In genomic region chr11:98492959-98493358, GRCm38 (mm10) we compare ENCODE assay signal across 15 mouse cellular contexts. TPM values are rescaled to one million over a fixed set of nuclear protein-coding genes. Genes with fewer than 3 reads are reported as not detected.
DNase-seq lines count a peak whose midpoint lies in the region; ATAC-seq and TF ChIP-seq lines count a peak whose summit lies in the region.
"Had no signal": no experiment of that assay in that cellular context is flagged by ENCODE, and none has a peak within 500 bp of the region (broad histone marks: within the 10 kb centered on the region; RNA-seq: fewer than 3 reads in every experiment).

No protein-coding gene starts in this region.

- H3K9ac ChIP-seq in heart, postnatal 0 days (replicated peaks; ENCODE audit: low read depth, low read length) = no peak overlapping the region
- H3K9ac ChIP-seq: heart, embryonic 13.5 days had no signal

- H3K4me3 ChIP-seq in heart, postnatal 0 days (ENCODE audit: low read depth, low read length) = no peak overlapping the region
- H3K4me3 ChIP-seq in midbrain, embryonic 10.5 days = no peak overlapping the region
- H3K4me3 ChIP-seq: heart, embryonic 13.5 days had no signal

- TF ChIP-seq EP300 in heart, postnatal 0 days (IDR thresholded peaks at IDR 0.05; ENCODE audit: low read depth) = no peak

- no peak for TF ChIP-seq CTCF in heart, postnatal 0 days (IDR thresholded peaks at IDR 0.05; ENCODE audit: low read depth)

- no peak for DNase-seq in heart, postnatal 0 days (ENCODE audit: low spot score)
- no peak for DNase-seq in heart, postnatal 36 days
- DNase-seq in A20 (ENCODE audit: low read depth, low spot score) = peak; percentile 95
- DNase-seq in embryo, embryonic 11 days = peak; percentile 43
- no peak for DNase-seq in ovary, postnatal 36 days (ENCODE audit: low spot score)
- DNase-seq in midbrain, embryonic 10.5 days (ENCODE audit: low spot score) = no peak
- no peak for DNase-seq in left cerebral cortex, adult 9 months (ENCODE audit: low spot score in 2 of 2)
- DNase-seq: adrenal gland, postnatal 36 days; cerebellum, adult 18-20 months; lung, adult 2 months had no signal

- H3K4me1 ChIP-seq in heart, postnatal 0 days (ENCODE audit: control insufficient read depth, insufficient read depth) = no peaks in the 10 kb centered on the region
- H3K4me1 ChIP-seq in midbrain, embryonic 10.5 days = peaks cover 16% of the 10 kb centered on the region

- intact Hi-C loops in heart, postnatal 36 days (cut with DNase I) = no loop called here

- H3K4me2 ChIP-seq in heart, postnatal 0 days (ENCODE audit: low read depth, low read length) = no peak overlapping the region
- H3K4me2 ChIP-seq: heart, embryonic 13.5 days had no signal

- no peak for ATAC-seq in heart, postnatal 0 days (ENCODE audit: insufficient read depth, low read depth)
- peak; percentile 56 for ATAC-seq in neutrophil, adult 5-6 weeks (ENCODE audit: extremely low read depth, insufficient number of reproducible peaks, low FRiP score, poor library complexity, severe bottlenecking)
- ATAC-seq: intestine, embryonic 16.5 days; midbrain, embryonic 16.5 days had no signal

- no peaks in the 10 kb centered on the region for H3K27me3 ChIP-seq in heart, postnatal 0 days (ENCODE audit: control insufficient read depth, insufficient read depth, low read length)
- H3K27me3 ChIP-seq in midbrain, embryonic 10.5 days (ENCODE audit: low read depth, poor library complexity, severe bottlenecking) = peaks cover 28% of the 10 kb centered on the region; the same call in 1 of the 2 replicates

- H3K36me3 ChIP-seq in heart, postnatal 0 days (replicated peaks; ENCODE audit: control insufficient read depth, insufficient read depth, low read length) = no peaks in the 10 kb centered on the region
- no peaks in the 10 kb centered on the region for H3K36me3 ChIP-seq in midbrain, embryonic 10.5 days
- H3K36me3 ChIP-seq: heart, embryonic 13.5 days had no signal

- 36% methylated on average over 7 of the region's 7 CpGs for WGBS in heart, postnatal 0 days
- WGBS in midbrain, embryonic 10.5 days = 16% methylated on average over 7 of the region's 7 CpGs

- no peaks in the 10 kb centered on the region for H3K9me3 ChIP-seq in heart, postnatal 0 days (replicated peaks; ENCODE audit: control insufficient read depth, low read length)
- no peaks in the 10 kb centered on the region for H3K9me3 ChIP-seq in midbrain, embryonic 10.5 days (replicated peaks)
- H3K9me3 ChIP-seq: heart, embryonic 13.5 days had no signal

- 0 out of 2 replicates have a peak overlapping the region, but pooled peaks have one; percentile 25 for H3K27ac ChIP-seq in heart, postnatal 0 days (ENCODE audit: low read depth)
- H3K27ac ChIP-seq in midbrain, embryonic 10.5 days (replicated peaks) = no peak overlapping the region
- H3K27ac ChIP-seq: heart, embryonic 13.5 days had no signal

RNA-seq across cellular contexts. Expression of gene Grb7, which starts 46.8 kb away (rescaled TPM):
- 0.92 and 0.93 TPM in 2 replicates for total RNA-seq in heart, postnatal 0 days (2014; rRNA removed; ENCODE audit: low replicate concordance)
- polyA plus RNA-seq in heart, postnatal 0 days (2015; fragmentation: Nextera tagmentation; extraction: Ambion mirVana) = 0.15 and 0.23 TPM in 2 replicates
- total RNA-seq in heart, postnatal 36 days (2021) = under 1 TPM; 0.14 to 0.31 TPM
- 0.98 and 1.7 TPM in 2 replicates for total RNA-seq in neutrophil, adult 5-6 weeks (2017)
- 1.5 and 2.3 TPM in 2 replicates for polyA plus RNA-seq in midbrain, embryonic 10.5 days (2016; fragmentation: Nextera tagmentation; extraction: Ambion mirVana)
- total RNA-seq: adrenal gland, postnatal 36 days had no signal

RNA-seq across cellular contexts. Expression of gene Ikzf3, which starts 52.9 kb away (rescaled TPM):
- total RNA-seq in heart, postnatal 0 days (2014; rRNA removed; ENCODE audit: low replicate concordance) = 8.3 TPM in 1 of 2 replicates, not detected in the other
- polyA plus RNA-seq in heart, postnatal 0 days (2015; fragmentation: Nextera tagmentation; extraction: Ambion mirVana) = 0.15 TPM in 1 of 2 replicates, not detected in the other
- under 1 TPM; 0.44 to 0.84 TPM for total RNA-seq in heart, postnatal 36 days (2021)
- 315 and 346 TPM in 2 replicates for total RNA-seq in neutrophil, adult 5-6 weeks (2017)
- 0.02 and 0.06 TPM in 2 replicates for polyA plus RNA-seq in midbrain, embryonic 10.5 days (2016; fragmentation: Nextera tagmentation; extraction: Ambion mirVana)
- polyA plus RNA-seq: midbrain, embryonic 16.5 days had no signal

RNA-seq across cellular contexts. Expression of gene Mien1, which starts 54.2 kb away (rescaled TPM):
- 20.6 and 26.5 TPM in 2 replicates for total RNA-seq in heart, postnatal 0 days (2014; rRNA removed; ENCODE audit: low replicate concordance)
- polyA plus RNA-seq in heart, postnatal 0 days (2015; fragmentation: Nextera tagmentation; extraction: Ambion mirVana) = 104 and 113 TPM in 2 replicates
- 10 to 100 TPM; 53.0 to 66.2 TPM for total RNA-seq in heart, postnatal 36 days (2021)
- total RNA-seq in neutrophil, adult 5-6 weeks (2017) = 30.1 and 37.2 TPM in 2 replicates
- polyA plus RNA-seq in midbrain, embryonic 10.5 days (2016; fragmentation: Nextera tagmentation; extraction: Ambion mirVana) = 112 and 124 TPM in 2 replicates

RNA-seq across cellular contexts. Expression of gene Zpbp2, which starts 57.9 kb away (rescaled TPM):
- total RNA-seq in heart, postnatal 0 days (2014; rRNA removed; ENCODE audit: low replicate concordance) = not detected in 2 replicates
- 0.14 and 0.23 TPM in 2 replicates for polyA plus RNA-seq in heart, postnatal 0 days (2015; fragmentation: Nextera tagmentation; extraction: Ambion mirVana)
- total RNA-seq in heart, postnatal 36 days (2021) = not detected
- 2.4 and 7.5 TPM in 2 replicates for total RNA-seq in neutrophil, adult 5-6 weeks (2017)
- polyA plus RNA-seq in midbrain, embryonic 10.5 days (2016; fragmentation: Nextera tagmentation; extraction: Ambion mirVana) = 0.11 and 0.32 TPM in 2 replicates
- total RNA-seq: left cerebral cortex, adult 8-10 months had no signal

Comparison
In these comparisons a context has a peak if more than half of its experiments do, and no peak if none do; other contexts are left out.
1. DNase-seq: peak in A20 (single experiment) and embryo, embryonic 11 days (single experiment); none in heart, postnatal 0 days (single experiment), heart, postnatal 36 days (0 of 2), ovary, postnatal 36 days (single experiment), midbrain, embryonic 10.5 days (single experiment) and left cerebral cortex, adult 9 months (0 of 2).
2. RNA of gene Ikzf3, which starts 52.9 kb away (total RNA-seq): 315 to 346 TPM in neutrophil, adult 5-6 weeks; 0.44 to 0.84 TPM in heart, postnatal 36 days and 8.3 TPM in heart, postnatal 0 days; every median in the first group is over 10 times any median in the second.